Mouse (Mus musculus) G1E (cell line): ENCODE measurements around the gene Trim33.

ENCODE experiments used
- CTCF ChIP-seq: IDR thresholded peaks from 2 replicates; pipeline ENCODE4 v1.5.1; 2012; ENCODE audit warnings: low read depth, low read length, inconsistent platforms, mixed read lengths
- GATA2 ChIP-seq: IDR thresholded peaks from 2 replicates; pipeline ENCODE4 v1.6.1; 2012; ENCODE audit warnings: low read depth, low read length, inconsistent platforms, borderline replicate concordance

- TF ChIP-seq CTCF (no peak), GATA2 (no peak)
Observed at GRCm38 (mm10) chr3:103354041-103354440, 74.9 kb downstream of the Trim33 start.
